Mouse (Mus musculus): Measurements from ENCODE around the gene Nin.

The Nin gene

DNA sequence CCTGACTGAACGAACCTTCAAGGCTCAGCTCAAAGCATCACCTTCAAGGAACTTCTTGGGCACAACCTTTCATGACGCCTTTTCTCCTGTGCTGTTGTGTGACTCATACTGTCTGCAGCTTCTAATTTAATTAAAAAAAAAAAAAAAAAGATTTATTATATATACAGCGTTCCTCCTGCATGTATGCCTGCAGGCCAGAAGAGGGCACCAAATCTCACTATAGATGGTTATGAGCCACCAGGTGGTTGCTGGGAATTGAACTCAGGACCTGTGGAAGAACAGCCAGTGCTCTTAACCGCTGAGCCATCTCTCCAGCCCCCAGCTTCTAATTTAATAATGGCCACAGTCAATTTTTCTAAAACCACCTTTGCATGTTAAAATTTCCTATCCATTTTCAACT is 29.8 kb downstream of the Nin start:
- DNase-seq (ENCODE audit: extremely low spot score, low spot score), result no peak

DNA sequence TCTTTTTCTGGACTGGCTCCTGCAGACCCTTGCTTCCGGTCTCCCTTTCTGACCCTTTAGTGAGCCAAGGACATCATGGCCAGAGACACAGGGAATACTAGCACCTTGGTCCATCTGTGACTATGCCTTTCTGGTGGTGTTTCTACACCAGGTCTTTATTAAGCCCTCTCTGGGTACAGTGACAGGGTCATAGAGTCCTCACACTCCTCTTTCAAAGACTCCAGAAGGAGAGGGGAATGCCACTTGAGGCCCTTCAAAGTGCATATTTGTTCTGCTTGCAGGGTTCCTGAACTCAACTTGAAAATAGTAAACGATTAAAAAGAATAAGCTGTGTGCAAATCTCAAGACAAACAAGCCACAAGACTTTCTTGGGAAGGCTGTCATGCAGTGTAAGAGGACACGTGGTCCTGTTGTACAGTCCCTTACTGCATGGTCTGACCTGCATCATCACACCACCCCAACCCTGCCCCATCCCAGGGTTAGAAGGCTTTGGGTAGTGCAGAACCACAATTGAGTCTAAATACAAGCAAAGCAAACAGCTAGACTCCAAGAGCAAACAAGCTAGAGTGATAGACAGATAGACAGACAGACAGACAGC is 30.5 kb downstream of the Nin start:
- DNase-seq (ENCODE audit: extremely low spot score, low spot score), result no peak

DNA sequence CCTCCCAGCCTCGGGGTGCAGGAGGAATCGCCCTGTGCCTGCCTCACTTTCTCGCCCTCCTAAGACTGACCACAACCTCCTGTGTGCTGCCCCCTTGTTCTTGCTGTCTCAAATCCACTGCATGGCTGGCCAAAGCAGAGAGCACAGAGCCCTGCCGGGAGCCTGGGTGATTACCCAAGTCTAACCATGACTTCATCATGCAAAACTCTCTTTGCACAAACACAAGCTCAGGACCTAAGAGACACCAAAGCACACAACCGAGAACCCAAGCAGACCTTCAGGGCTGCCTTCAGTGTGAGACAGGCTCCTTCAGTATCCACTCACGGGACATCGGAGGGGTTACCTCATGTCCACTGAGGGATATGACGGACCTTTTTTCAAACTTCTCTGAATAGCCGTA is 31.0 kb downstream of the Nin start:
- DNase-seq (ENCODE audit: extremely low spot score, low spot score), result no peak

DNA sequence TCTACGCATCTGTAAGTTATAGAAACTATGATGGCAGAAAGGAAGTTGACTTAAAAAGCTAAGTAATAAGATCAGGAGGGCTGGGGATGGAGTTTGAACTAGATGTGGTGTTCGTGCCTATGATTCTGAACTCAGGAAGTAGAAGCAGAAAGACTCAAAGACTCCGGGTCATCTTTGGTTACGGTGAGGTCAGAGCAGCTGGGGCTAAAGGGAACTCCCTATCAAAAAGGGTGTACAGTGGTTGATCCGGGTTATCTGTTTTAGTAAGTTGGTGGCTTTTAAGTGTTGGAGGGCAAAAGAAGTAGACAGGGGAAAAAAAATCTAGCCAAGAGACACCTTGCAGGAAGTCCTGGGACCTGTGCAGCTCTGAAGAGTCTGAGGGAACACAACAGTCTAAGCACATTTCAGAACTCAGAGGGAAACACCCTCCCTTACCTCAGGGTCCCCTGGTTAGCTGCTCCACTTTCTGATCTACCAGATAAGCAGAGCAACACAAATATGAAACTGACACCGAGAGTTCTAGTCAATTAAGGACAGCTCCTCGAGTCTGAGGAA is 35.0 kb downstream of the Nin start:
- no peak for DNase-seq (ENCODE audit: extremely low spot score, low spot score)

DNA sequence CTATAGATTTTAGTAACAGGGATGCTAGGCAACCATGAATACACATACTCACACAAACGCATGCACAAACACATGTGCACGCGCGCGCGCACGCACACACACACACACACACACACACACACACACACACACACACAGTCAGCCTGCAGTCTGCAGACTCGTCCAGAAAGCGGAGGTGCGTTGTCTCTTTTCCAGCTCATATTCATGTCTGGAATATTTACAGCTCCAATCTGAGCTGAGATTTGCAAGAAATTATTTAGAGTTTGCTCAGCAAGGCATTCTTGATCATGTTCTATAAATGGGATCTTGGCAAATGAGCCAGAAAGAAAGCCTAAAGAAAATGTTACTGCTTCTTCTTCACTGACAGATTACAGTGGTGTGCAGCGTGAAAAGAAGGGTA is 37.0 kb downstream of the Nin start:
- no peak for DNase-seq (ENCODE audit: extremely low spot score, low spot score)

DNA sequence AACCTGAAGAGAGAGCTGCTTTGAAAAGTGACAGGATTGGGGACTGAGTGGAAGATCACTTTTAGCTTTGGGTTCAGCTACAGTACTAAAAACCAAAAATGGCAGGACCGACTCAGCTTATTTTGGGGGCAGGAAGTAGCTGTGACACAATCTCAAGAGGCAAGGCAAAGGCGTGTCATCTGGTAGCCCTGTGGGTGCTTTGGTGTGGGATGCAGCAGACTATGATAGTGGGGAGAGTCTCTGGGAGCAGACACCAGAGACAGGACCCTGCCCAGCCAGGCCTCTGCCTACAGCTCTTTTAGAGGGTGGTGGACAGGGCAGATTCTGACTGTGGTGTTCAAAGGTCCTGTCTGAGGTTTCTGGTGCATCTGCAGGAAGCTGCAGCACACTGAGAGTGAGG is 38.5 kb downstream of the Nin start:
- DNase-seq (ENCODE audit: extremely low spot score, low spot score), result no peak

DNA sequence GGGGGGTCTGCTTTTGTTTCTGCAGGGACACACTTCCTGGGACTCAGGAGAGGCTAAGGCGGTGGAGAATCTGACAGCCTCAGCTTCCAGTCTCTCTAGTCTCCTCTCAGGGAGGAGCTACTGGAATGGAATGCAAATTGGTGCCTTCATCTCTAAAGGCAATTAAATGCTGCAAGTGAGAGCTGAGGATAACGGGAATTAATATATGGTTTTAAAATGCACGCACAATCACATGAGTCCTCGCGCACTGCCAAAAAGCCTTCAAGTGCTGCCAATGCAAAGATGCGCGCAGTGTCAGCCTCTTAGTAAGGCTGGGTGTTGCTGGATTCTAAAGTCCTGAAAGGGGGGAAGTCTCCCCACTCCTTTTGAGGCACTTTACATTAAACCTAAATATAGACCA is 42.6 kb downstream of the Nin start:
- DNase-seq (ENCODE audit: extremely low spot score, low spot score), result no peak

DNA sequence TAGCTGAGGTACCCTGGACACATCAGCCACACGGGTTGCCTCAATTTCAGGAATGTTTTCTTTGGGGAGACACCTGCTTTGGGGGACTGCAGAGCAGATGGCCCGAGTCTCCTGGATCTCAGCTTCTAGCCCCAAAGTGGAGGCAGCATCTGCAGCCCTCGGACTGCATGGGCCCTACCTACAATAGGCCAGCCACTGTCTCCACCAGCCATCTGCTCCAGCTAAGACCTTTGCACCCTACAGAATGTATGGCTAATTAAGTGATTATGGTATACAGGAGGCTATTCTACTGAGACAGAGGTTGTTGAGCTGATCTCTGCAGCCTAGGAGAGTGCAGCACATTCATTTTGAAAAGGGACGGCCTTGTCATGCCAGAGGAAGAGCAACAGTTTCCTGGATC is 43.2 kb downstream of the Nin start:
- peak; percentile 47 for DNase-seq (ENCODE audit: extremely low spot score, low spot score)

DNA sequence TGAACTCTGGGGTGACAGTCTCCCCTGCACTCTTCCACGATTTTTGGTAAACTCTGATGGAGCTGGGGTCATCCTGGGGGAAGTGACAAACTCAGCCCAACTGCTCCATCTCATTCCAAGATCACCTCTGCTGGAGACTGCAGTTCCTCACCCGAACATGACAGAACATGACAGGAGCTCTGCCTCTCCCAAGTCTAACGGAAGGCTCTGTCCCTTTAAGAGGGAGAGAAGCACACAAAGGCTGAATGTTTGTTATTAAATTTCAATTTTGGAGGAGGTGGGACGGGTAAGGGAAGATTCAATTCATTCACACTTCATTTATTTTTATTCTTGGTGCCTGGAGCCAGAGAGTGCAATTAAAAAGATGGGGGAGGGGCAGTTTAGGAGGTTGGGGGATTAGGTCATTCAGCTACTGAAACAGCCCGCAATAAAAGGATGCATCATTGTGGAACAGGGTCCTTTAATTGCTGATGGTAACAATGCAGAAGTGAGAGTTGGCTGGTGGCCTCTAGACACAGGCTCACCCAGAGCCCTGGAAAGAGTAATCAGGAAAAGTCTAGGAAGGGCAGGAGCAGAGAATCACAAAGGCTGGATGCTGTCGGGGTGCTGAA is 44.8 kb downstream of the Nin start:
- no peak for DNase-seq (ENCODE audit: extremely low spot score, low spot score)

DNA sequence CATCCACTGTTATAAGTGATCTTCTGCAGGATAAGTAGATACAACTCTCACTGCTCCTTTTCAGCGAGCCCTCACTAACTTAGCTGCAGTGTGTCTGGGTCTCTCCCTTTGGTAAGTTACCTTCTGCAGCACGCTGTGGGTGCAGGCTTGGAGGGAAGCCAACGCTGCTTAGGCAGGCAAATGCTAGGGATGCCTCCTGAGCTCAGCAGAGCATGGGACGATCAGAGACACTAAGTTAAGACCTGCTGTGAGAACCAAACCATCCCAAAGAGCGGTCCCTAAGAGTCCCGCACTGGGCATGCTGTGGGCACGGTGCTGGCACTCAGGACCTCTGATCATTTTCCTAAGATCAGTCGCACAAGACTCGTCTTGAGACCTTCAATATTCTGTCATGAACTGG is 45.7 kb downstream of the Nin start:
- DNase-seq (ENCODE audit: extremely low spot score, low spot score), result no peak

DNA sequence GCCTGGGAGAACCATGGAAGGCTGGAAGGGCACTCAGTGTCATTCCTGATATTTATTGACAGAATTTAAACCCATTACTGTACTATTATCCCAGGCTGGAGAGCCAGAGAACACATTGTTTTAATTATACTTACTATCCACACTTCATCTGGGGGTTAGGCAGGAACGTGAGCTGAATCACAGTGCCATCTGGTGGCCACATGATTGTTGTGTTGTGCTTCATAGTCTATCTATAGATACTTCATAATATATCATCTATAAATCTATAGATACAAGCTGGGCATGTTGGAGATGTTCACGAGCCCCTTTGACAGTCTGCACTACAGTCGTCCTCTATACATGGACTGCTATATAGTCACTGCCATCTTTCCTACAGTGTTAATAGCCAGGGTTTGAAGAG is 51.4 kb downstream of the Nin start:
- peak; percentile 56 for DNase-seq (ENCODE audit: extremely low spot score, low spot score)

DNA sequence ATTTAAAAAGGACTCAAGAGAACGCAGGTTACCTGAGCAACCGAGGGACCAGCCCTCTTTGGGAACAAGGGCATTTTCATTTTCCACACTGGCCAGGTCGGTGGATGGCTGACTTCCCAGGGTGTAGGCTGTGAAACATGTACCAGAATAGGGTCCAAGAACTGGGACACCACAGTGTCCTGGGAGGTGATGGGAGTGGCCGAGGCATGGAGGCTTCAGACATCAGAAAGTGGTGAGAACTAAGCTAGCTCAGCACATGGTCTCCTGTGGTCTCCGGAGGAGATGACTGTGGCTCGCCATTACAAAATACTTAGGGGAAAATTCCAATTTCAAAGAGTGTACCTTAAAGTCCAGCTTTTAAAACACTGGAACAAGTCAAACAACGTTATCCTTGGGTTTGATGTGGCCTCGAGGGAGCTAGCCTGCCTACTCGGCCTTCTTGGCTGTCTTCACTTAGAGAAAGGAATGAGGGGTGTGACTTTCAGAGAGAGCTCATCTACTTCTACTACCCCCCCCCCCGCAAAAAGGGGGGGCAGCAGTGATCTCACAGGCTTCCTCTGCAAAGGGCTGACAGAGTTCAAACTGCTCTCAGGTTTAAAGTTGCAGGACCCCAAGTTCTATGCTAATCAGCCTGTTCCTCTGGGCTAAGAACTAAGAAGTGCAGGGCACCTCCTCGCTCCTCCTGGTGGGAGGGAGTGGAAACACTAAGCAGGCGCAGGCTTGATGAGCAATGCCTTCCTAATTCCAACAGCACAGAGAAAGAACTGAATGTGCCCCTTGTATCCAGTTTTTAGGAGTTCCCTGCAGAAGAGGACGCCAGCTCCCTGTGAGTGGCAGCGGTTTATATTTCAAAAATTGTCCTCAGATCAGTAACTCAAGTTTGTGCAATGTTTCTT is 54.3 kb downstream of the Nin start:
- no peak for DNase-seq (ENCODE audit: extremely low spot score, low spot score)

DNA sequence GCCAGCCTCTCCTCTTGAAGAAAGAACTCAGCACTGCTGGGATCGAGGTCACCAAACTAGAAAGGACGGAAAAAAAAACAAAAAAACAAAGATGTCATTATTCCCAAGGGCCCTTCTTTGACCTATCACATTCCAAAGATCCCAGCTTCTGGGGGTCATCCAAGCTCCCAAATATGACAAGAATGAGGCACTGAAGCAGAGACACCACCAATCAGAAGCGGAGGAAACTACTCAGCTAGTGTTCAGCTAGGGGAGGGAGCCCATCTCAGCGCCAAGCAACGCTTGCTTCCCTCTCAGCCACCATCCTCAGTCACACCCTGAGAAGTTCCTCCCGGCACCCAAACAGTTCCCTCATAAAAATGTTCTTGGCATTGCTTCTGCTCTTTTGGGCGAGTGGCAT is 62.8 kb downstream of the Nin start:
- no peak for DNase-seq (ENCODE audit: extremely low spot score, low spot score)

DNA sequence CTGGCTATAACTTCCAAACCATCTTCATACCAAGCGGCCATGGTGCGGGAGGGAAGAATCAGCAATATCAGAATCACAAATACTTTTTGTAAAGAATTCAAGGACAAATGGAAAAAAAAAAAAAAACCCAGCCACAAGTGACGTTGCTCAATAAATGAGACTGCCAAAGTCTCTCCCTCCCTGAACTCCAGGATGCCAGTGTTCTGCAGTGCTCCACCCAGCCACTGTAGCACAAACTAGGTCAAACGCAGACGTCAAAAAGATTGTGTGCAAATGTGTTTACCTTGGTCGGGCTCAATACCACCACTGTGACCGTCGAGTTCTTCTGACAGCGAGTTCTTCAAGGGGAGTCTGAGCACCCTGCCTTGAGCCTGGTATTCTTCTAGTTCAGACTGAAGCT is 64.8 kb downstream of the Nin start:
- DNase-seq (ENCODE audit: extremely low spot score, low spot score), result no peak

DNA sequence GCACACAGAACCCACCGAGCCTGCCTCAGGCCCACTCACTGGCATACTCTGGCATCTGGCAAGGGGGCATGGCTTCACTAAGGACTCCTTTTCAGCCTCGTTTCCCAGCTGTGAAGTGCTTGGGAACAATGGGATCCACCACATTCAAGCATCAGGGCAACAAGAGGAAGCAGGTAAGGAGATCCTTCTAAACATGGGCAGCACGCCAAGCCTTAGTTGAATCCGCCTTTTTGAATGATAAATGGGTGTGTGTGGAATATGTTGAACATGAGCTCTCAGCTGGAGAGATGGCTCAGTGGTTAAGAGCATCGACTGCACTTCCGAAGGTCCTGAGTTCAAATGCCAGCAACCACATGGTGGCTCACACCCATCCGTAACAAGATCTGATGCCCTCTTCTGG is 66.2 kb downstream of the Nin start:
- no peak for DNase-seq (ENCODE audit: extremely low spot score, low spot score)

DNA sequence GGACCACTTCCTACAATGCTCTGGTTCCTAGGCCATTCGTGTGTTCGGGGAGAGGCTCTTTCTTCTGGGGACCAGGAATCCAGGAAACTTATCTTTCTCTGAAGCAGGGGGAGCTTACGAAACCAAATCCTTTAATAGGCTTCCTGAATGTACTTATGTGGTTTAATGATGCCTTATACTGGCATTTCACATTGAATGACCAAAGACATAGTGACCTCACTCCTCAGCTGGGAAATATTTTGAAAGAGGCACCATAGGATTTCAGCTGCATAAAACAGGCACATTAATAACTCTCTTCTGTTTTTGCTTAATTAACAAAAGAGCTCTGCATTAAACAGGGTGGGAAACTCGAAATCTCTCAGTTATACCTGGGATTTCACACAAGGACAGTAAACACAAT is 69.2 kb downstream of the Nin start:
- no peak for DNase-seq (ENCODE audit: extremely low spot score, low spot score)

DNA sequence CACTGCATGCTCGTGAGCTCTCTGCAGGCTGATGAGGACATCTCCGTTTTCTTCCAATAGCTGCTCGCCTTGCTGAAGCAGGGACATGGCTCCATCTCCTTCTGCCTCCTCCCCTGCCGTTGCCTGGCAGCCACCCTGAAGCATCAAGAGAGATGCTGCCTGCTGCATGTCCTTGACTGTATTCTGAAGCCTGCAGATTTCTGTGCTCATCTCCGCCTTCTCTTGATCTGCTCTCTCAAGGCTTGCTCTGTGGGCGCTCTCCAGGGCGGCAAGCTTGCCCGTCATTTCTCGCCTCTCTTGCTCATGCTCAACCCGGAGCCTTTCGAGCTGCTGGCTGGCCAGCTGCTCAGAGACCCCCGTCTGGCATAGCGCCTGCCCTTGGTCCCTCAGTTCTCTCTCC is 70.1 kb downstream of the Nin start:
- DNase-seq (ENCODE audit: extremely low spot score, low spot score), result no peak

DNA sequence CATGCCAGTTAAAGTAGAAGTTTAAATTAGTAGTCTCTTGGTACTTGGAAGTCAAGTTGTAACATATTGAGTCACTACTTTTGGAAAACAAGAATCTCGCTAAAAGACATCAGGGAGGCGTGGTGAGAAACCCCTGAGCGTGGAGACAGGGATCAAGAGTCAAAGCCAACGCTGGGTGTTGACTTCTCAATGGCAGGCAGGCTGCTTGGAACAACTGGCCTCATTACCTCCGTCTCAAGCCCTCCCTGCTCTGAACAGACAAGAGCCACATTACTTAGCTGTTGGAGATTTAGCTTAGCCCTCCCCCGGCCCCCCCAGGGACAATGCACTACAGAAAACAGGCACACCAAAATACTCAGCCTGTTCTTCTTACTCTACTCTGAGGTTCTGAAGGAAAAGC is 72.5 kb downstream of the Nin start:
- no peak for DNase-seq (ENCODE audit: extremely low spot score, low spot score)

DNA sequence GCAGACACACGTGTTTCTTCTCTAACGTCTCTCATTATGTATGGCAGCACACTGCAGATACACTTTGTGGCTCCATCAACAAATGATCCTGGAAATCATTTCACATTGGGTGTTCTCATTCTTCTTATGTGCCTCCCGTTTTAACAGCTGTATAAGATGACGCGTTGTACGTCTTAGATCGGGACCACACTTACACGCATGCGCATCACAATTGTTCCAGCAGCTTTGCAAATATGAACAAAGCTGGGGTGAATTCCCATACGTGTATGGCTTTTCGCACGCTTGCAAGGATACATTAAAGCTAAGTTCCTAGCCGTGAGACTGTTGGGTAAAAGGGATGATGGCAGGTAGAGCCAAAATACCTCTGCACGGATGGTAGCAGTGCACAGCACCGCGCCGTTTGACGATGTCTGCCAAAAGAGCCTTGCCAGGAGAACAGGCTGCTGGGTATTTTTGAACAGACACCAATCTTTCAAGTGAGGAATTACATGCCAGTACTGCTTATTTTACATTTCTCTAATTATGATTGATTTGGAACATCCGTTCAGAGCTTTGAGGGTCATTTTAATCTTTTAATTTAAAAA is 76.7 kb downstream of the Nin start:
- DNase-seq (ENCODE audit: extremely low spot score, low spot score), result no peak

DNA sequence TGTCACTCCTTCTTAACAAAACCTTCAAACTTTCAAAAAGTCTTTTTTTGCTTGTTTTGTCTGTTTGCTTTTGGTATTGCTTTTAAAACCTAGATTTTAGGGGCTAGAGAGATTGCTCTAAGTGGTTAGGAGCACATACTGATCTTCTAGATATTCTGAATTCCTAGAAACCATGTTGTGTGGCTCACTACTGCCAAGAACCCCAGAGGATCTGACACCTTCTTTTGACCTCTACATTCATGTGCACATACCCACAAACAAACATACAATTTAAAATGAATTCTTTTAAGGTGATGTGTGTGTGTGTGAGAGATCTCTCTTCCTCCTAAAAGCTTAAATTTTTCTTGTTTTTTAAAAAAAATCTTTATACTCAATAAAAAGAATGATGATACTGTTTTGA is 87.3 kb downstream of the Nin start:
- no peak for DNase-seq (ENCODE audit: extremely low spot score, low spot score)

DNA sequence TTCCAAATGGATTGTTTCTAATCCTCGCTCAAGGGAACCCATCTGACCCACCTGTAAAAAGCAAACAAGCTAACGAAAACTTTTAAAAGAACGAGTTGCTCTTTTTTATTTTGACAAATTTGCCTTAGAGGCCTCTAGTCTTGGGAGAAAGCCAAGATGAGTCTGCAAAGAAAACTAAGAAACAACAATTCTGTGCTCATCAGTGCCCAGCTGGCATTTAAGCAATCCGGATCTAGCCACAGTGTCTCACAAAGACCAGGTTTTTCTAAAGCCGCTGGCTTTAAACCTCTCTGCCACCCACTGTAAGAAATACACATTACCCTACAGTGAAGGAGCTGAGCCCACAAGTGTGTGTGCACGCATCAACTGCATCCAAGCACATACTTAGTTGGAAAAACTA is 88.1 kb downstream of the Nin start:
- DNase-seq (ENCODE audit: extremely low spot score, low spot score), result no peak

DNA sequence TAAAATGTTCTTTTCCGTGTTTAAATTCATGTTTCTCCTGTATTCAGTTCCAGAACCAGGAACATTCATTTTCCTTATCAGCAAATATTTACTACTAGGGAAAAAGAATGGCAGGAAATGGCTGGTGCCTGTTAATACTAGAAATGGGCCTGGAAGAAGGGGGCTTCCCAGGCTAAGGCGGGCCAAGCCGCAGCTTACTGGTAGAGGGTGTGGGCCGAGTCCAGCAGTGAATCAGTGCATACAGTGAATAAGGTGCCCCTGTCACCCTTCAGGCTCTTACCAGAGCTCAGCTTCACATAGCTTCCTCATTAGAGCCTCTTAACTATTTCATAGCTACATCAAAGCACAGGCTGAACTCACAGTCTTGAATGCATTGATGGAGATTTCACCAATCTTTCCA is 89.9 kb downstream of the Nin start:
- DNase-seq (ENCODE audit: extremely low spot score, low spot score), result no peak

Measured in neural tube, embryonic 10.5 days (tissue).